Mouse (Mus musculus): ENCODE data around the gene Fam216a. TPM values are rescaled to one million over a fixed set of nuclear protein-coding genes. Genes with fewer than 3 reads are reported as not detected.
"Not testable (repeated sequence)": the region's sequence is repeated elsewhere in the genome, so short reads cannot be mapped to it uniquely, and the experiment has no call there.

Fam216a gene
- total RNA-seq (2021) = 10 to 100 TPM; 76.0 to 81.9 TPM

DNA sequence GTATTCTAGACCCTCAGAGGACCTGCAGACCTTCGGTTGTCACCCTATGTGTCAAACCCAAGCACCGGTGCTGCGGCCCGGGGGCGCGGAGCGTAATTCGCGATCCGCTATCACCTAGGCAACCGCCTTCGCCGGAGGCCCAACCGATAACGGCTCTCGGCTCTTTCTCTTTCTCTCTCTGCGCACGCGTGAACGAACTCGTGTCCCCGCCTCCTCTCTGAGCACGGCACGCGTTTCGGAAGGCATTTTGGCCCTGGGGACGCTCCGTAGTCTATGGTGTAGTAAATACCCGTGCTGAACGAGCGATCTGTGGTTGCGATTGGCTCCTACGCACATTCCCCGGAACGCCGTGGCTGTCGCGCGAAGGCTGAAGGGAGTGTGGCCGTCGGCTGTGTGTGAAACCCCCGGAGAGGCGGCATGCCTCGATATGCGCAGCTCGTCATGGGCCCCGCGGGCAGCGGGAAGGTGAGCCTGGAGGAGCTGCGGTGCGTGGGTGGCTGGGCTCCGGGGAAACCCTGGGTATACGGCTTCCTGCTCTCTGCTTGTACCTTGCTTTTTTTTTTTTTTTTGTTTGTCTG lies at the start of gene Fam216a:
Gene Fam216a, minus strand, starts transcription at position 173 of the 578 bp plus-strand sequence.
- DNase-seq = peak; percentile 99 to 100

DNA sequence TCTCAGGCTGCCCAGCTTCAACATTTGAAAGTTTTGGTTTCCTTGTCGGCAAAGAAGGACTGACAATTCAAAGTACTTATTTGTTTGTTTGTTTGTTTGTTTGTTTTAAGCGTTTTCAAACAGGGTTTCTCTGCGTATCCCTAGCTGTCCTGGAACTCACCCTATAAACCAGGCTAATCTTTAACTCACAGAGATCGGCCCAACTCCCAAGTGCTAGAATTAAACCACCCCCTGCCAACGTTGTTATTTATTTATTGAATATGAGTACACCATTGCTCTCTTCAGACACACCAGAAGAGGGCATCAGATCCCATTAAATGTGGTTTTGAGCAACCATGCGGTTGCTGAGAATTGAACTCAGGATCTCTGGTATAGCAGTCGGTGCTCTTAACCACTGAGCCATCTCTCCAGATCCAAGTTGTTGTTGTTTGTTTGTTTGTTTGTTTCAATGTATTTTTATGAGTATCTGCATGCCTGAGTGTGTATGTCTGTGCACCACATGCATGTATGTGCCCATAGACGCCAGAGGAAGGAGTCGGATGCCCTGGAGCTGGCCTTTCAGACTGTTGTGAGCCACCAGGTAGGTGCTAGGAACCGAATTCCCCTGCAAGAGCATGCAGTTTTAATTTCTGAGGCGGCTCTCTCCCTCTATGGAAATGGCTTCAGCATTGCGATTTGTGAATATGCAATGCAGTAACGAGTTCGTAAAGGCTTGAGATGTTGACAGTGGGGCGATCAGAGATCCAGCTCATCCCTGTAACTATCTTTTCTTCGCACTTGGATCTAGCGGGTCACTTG lies 49.3 kb upstream of the Fam216a start, which contains the start of gene Anapc7:
Gene Anapc7, plus strand, starts transcription at position 423 of the 798 bp plus-strand sequence.
- no peak for DNase-seq

DNA sequence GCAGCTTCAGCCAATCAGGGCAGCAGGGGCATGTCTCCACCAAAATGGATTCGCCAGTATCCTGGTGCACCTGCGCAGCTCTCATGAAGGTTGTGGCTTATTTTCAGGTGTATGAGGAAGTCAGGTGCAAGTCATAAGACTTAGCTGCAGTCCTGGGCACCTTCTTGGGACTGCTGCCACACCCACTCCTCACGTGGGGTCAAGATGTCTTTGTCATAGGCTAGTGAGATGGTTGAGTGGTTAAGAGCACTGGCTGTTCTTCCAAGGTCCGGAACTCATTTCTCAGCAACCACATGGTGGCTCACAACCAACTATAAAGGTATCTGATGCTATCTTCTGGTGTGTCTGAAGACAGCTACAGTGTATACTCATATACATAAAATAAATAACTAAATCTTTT lies 48.5 kb upstream of the Fam216a start:
- not testable (repeated sequence) for DNase-seq

- DNase-seq = no peak
Measured at GRCm38 (mm10) chr5:122415465-122415864, 43.3 kb upstream of the Fam216a start.

DNA sequence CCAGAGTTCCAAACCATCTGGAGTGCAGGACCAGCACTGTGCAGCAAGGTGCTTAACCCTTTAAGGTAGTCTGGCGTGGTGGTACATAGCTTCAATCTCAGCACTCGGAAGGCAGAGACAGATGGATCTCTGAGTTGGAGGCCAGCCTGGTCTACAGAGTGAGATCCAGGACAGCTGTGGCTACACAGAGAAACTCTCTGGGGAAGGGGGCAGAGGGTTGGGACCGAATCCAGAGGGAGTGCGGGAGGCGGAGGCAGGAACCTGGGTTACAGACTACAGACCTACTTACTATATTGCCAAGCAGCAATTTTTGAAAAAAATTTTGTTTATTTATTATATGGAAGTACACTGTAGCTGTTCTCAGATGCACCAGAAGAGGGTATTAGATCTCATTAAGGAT lies 42.2 kb upstream of the Fam216a start:
- DNase-seq = no peak

DNA sequence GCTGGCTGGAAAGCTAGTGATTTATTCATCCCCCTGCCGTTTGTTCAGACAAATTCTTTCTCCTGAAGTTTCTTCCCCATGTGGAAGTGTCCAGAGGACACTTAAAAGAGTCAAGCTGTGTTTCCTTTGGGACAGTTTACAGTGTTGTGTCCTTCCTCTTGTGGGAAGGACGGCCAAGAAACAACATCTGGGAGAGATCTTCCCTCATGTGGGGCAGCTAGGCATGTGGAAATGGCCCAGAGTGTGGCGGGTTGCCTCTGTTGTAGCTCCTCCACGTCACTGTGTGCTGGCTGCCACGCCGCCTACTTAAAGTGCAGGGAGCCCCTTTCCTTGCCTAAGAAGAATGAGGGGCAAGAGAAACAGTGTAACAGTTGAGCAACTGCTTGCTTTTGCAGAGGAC lies 40.7 kb upstream of the Fam216a start:
- no peak for DNase-seq

- DNase-seq = no peak
Measured at GRCm38 (mm10) chr5:122411892-122412291, 39.7 kb upstream of the Fam216a start.

- DNase-seq = no peak
Measured at GRCm38 (mm10) chr5:122409692-122410645, 37.8 kb upstream of the Fam216a start.

- no peak for DNase-seq
Measured at GRCm38 (mm10) chr5:122405537-122405936, 33.4 kb upstream of the Fam216a start.

- no peak for DNase-seq
Measured at GRCm38 (mm10) chr5:122403362-122403761, 31.2 kb upstream of the Fam216a start.

DNA sequence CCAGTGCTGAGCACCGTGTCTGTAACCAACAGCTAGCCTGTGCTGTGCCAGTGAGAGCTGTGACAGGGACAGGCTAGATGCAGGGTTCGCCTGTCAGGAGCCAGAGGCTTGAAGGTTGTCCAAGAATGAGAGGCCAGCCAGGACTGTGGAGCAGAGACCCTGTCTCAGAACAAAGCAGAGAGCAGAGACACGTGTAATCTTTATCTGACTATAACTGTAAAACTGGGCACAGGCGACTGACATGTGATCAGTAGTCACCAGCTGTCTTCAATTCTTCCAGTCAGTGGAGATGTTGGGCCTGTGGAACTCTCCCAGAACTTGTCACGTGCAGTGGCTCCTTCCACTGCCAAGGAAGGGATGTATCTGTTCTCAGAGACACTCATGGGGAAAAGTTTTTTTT lies 30.6 kb upstream of the Fam216a start:
- peak in 1 of 2 experiments; percentile 51 for DNase-seq

GRCm38 (mm10) chr5:122402160-122402559 lies 30.0 kb upstream of the Fam216a start:
- DNase-seq = no peak

- DNase-seq = peak; percentile 70 to 75
Measured at GRCm38 (mm10) chr5:122401303-122401640, 29.1 kb upstream of the Fam216a start.

GRCm38 (mm10) chr5:122400628-122401302 lies 28.6 kb upstream of the Fam216a start:
- DNase-seq = peak; percentile 53 to 56

DNA sequence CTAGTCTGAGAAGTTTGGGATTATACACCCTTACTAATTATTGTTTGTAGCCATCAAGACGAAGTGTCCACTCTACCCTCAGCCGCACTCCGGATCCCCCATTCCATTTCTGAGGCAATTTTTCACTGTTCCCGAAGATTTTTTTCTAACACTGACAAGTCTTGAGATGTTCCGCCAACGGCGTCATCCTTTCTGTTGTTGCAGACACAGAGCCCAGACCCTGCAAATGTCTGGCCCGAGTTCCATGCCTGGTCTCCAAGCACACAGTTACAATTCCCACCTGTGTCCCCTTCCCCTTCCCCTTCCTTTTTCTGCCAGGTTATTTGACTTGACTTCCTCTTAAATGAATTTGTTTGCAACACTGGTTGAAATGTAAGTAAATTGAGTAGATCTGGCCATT lies 27.7 kb upstream of the Fam216a start:
- DNase-seq = no peak

DNA sequence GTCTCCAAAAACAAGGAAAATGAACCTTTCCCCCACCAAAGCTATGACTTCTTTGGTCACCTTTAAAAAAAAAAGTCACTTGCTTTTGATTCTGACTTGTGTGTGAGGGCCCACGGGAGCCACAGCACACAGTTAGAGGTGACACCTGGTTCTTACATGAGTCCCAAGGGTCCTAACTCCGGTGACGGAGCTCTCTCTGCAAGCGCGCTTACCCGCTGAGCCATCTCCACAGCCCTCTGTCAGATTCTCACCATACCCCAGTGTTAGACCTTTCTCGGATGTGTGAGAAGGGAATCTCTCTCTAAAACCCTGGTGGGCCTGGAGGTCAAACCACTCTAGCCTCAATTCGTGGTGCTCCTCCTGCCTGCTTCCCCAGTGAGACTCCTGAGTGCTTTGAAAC lies 25.3 kb upstream of the Fam216a start:
- no peak for DNase-seq

GRCm38 (mm10) chr5:122396791-122397190 lies 24.6 kb upstream of the Fam216a start:
- DNase-seq = no peak

GRCm38 (mm10) chr5:122393887-122394286 lies 21.7 kb upstream of the Fam216a start:
- DNase-seq = no peak

GRCm38 (mm10) chr5:122392227-122393004 lies 20.3 kb upstream of the Fam216a start:
- DNase-seq = no peak

DNA sequence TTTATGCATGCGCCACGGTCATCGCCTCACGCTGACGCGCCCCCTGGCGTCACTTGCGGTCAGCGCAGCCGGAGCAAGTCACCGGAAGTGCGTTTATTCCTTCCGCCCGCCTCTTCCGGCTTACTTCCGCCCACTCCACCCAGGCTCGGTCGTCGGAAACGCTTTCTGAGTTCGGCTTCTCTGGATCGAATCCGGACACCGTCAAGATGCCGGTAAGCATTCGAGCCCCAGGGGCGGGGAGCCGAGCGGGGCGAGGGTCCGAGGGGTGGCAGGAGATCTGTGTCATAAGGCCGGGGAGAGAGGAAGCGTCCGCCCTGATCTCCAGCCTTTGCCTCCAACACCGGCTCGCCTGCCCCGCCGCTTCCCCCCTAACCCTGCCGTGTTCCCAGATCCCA lies 19.6 kb upstream of the Fam216a start, which contains the start of gene Arpc3:
Gene Arpc3, plus strand, starts transcription at position 93 of the 395 bp plus-strand sequence.
- DNase-seq = peak; percentile 88 to 89

GRCm38 (mm10) chr5:122391178-122391785 lies 19.1 kb upstream of the Fam216a start:
- no peak for DNase-seq
